In genomic region chr16:97897346-97898024, GRCm38 (mm10) we compare ENCODE assay signal across 8 mouse cellular contexts. TPM values are rescaled to one million over a fixed set of nuclear protein-coding genes. Genes with fewer than 3 reads are reported as not detected.
A peak's percentile ranks its signal among the peaks of the same experiment; 100 is the strongest.
DNase-seq lines count a peak whose midpoint lies in the region.

No protein-coding gene starts in this region.

- peak; percentile 73 for DNase-seq in urinary bladder, postnatal 14 days (ENCODE audit: low spot score)
- DNase-seq in urinary bladder, adult 2 months (ENCODE audit: low spot score): no peak
- DNase-seq in gonadal fat pad, adult 2 months (ENCODE audit: low read depth): peak; percentile 97
- peak; percentile 43 to 58 for DNase-seq in kidney, postnatal 4 days
- no peak for DNase-seq in frontal cortex, postnatal 10 days (ENCODE audit: low spot score in 2 of 2)
- DNase-seq in natural killer cell, adult 2 months (ENCODE audit: low spot score in 2 of 2): no peak
- no peak for DNase-seq in frontal cortex, postnatal 36 days (ENCODE audit: low spot score in 2 of 2)
- DNase-seq in layer of hippocampus, adult 11-12 months (ENCODE audit: low spot score): no peak

RNA-seq across cellular contexts. Expression of gene Prdm15, which starts 45.8 kb away (rescaled TPM):
- polyA plus RNA-seq in urinary bladder, adult 2 months (2012; rRNA removed): 7.2 and 7.3 TPM in 2 replicates
- polyA plus RNA-seq in gonadal fat pad, adult 2 months (2012; rRNA removed): 8.4 and 8.6 TPM in 2 replicates

Comparison
In these comparisons a context has a peak if more than half of its experiments do, and no peak if none do; other contexts are left out.
1. DNase-seq: peak in urinary bladder, postnatal 14 days (single experiment), gonadal fat pad, adult 2 months (single experiment) and kidney, postnatal 4 days (2 of 2); none in urinary bladder, adult 2 months (single experiment), frontal cortex, postnatal 10 days (0 of 2), natural killer cell, adult 2 months (0 of 2), frontal cortex, postnatal 36 days (0 of 2) and layer of hippocampus, adult 11-12 months (single experiment).